Mouse (Mus musculus) adrenal gland, postnatal 10 days (tissue): ENCODE data around the gene Igfbpl1. TPM values are rescaled to one million over a fixed set of nuclear protein-coding genes. Genes with fewer than 3 reads are reported as not detected.

Experiments used
- DNase-seq: peaks from one replicate; pipeline ENCODE4 v3.0.0; 2021; ENCODE audit warnings: mixed read lengths
- total RNA-seq, 2 experiments: library from RNA; stranded (reverse); gene quantifications; 2 replicates each; pipeline ENCODE4 v1.2.3; 2021

Gene Igfbpl1
- total RNA-seq, 2 experiments from 2014 or later = 0.12 TPM; not detected in 1

DNA sequence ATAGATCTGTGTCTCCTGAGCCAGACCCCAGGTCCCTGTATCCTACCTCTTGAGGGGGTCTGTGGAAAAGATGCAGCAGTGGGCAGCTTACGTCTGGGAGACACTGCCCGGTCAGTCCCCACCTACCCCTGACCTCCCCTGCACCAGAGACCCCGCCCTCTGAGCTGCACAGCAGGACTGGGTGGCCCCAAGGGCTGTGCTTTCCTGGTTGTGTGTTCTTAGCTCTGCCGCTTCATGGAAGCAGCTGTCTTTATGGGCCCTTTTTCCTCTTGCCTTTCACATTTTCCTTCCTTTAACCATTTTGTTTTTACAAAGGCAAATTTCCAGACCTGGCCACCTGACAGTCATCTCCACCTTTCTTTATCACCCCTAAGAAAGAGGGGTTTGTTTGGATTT lies 56.1 kb downstream of the Igfbpl1 start:
- DNase-seq = no peak

DNA sequence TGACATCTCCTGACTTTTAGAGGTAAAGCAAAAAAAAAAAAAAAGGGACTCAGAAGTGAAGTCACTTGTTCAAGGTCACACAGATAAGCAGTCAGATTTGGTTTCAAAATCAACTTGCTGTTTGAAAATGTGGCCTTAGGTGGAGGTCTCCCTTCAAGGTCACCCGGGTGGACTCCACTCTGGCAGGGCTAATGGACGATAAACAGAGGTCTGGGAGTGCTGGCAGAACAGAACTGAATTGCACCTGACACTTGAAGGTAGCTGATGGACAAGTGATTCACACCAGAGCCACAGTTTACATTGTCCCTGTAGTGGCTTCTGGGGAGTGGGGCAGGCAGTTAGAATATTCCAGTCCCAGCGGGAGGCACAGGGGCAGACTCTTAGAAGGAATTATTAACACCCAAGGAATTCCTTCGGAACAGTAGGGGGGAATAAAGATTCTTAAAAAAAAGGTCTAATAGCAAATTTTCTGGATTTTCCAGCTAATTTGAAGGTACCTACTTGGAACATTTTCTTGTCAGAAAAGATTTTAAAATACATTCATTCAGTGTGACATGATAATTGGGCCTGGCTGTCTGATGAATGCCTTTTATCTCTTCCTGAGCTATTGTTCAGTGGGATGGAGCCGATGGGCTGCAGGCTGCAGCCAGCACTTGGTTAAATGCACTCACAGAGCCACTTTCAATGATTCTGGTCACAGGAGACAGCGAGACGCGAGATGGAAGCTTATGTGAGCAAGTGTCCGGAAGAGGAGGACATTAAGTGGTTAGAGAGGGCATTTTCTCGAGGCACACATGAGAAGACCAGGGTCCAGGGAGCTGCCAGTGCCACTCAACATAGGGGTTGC lies 56.7 kb downstream of the Igfbpl1 start:
- no peak for DNase-seq

DNA sequence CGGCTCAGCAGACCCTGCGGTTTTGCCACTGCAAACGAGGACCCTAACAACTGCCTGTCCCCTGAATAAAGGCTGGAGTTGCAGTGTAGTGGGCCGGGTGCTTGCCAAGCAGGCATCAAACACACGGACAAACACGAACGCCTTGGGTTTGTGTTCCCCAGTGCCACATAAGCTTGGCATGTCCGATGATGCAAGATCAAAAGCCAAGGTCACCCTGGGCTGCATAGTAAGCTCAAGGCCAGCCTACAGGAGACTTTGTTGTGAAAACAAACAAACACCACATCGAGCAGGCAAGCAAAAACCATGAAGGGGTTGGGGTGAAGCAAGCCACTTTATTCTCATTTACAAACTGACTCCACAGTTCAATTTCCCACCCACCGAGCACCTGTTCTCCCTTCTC lies 57.6 kb downstream of the Igfbpl1 start:
- peak; percentile 54 for DNase-seq

DNA sequence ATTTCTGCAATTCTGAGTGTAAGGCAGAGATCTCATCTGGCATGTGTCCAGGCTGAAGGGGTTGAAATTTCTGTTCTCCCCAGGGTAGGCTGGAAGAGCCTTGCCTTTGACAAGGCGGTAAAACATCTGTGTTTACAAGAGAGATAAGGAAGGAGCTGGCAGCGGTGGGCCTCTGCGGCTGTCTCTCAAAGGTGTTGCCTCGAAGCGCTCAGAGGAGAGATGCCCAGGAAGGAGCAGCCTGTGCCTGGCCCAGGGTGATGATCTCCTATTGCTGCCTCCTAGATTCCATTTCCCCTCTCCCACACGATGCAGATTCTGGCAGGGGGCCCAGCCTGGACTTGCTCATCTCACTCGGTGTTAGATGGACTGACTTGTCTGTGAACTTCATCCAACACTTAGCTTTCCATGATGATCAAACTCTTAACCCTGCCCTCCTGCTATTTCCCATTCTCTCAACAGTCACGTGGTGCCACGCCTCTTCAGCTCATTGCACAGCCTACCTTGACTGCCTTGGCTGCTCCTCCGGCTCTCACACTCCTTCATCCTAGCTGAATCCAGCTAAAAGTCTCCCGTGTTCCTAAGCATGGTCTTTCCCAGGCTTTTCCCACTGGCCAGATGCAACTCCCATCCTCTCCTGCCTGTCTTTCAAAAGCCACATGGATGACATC lies 58.7 kb downstream of the Igfbpl1 start:
- peak; percentile 53 for DNase-seq

DNA sequence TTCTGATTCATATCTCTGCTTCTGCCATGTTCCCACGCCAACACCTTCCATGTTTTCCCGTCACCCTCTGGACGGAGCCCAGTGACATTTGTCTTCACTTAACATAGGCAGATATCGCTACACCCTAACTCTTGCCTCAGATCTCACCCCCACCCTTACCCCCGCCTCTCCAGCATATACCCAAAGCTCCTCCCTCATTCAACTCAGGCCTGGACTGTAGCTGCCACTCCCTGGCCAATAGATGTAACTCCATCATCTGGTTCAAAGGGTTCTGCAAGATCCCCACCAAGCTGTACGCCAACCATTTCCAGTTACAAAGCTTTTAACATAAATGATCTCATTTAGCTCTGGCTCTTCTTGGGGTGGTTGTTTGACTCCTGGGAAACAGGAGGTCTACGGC lies 59.9 kb downstream of the Igfbpl1 start:
- no peak for DNase-seq

DNA sequence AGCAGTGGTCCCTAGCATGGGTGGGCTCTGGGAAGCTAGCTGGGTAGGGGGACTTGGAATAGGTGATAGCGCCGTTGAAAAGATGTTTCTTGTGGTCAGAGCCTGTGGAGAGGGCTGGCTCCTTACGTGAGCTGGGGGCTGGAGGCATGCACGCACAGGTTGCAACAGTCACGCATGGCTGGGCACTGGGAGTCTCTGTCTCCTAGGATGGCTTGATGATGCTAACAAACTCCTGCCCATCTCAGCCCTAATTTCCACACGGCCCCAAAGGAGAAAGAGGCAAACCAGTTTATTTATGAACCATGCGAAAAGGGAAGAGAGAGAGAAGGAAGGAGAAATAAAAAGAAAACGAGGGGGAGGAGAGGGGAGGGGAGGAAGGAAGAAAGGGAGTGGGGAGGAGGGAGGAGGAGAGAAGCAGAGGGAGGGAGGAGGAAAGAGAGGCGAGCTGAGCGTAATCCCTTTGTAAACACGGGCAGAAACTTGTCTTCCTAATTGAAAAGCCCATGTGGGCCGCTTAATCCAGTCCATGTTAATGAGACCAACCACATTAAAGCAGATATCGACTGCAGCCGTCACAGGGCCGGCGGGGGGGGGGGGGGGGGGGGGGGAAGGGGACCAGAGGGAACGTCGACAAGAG lies 61.0 kb downstream of the Igfbpl1 start:
- no peak for DNase-seq

DNA sequence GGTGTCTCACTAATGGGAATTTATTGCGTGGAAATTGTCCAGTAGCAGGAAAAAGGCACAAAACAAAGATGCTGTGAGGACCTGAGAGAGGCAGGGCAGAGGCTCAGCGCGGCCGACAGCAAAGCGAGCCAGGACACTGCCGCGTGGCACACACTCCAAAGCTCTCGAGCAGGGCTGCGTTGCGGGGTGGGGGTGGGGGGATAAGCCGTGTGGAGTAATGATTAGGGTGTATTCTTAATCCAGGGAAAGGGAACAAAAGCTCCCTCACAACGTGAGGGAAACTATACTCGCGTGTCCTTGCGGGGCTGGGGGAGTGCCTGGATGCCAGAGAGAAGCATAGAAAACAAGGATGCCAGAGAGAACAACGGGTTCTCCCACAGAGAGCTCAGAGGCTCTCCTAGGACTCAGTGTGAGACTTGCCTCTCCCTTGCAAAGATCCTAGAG lies 61.6 kb downstream of the Igfbpl1 start:
- no peak for DNase-seq

DNA sequence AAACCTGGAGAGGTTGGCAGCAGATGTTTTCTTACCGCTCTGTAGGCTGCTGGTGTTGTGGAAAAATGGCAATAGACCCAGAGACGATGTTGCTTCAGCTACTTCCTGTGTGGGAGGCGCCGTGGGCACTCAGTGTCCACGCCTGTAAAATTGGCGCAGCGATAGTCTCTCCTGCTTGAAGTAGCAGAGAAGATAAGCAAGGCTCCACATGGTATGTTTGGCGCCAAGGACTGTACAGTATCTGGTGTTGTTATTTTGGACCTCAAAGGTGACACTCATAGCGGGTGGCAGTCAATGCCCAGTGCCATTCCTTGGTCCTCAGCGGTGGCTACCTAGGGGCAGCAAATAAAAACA lies 62.6 kb downstream of the Igfbpl1 start:
- no peak for DNase-seq

DNA sequence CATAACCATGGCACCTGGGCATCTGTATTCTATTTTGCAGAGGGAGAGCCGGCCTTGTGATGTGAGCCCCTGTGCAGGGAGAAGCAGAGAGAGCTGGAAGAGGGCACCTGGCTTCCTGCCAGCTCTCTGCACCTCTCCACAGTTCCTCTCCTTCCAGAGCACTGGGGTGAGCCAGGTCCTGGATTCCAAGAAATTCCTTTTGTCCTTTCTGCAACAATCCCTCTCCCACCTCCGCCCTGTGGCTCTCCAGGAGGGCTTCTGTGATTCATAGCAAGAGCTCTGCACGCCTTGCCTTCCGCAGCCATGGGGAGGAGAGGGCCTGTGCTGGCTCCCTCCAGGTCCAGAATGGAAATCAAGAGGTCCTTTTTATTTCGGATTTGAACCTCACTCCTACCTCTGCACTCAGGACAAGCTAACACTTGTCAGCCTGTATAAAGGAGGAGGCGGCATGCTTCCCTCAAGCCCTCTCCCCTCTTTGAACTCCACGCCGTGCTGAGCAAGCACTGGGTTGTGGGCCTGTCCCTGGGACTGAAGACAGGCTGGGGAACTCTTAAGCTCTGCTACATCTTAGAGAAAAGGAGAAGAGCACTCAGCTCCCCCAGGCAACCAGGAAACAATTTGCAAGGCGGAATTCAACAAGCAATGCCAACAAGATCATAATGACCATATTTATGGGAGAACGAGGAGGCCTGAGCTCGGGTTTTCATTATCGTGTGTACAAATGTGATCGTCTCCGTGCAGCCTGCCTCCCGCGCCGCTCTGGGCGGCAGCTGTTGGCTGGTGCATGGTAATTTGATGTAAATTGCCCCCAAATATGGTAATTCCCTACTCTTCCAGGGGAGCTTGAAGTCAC lies 63.2 kb downstream of the Igfbpl1 start:
- DNase-seq = no peak

DNA sequence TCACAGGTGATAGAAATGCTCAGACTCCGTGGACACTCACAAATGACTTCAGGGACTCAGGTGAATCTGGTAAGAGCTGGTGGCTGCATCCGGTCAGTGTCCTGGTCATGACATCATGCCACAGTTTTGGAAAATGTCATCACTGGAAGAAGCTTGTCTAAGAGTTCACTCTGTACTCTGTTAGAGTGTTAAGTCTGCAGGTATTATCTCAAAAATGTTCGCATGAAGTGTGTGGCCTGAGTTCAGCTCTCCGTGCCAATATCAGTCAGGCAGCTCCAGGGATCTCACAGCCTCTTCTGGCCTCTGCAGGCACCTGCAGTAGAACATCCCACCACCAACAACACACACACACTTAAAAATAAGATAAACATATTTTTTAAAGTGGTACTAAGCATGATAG lies 64.1 kb downstream of the Igfbpl1 start:
- no peak for DNase-seq

Other genes starting within 250 kb of the Igfbpl1 start
- gene Aldh1b1, start 27.9 kb downstream of the Igfbpl1 start, total RNA-seq = 10 to 100 TPM; 22.1 to 28.1 TPM
- gene Stra6l, start 21.7 kb upstream of the Igfbpl1 start, total RNA-seq = 1 to 10 TPM; 4.8 to 8.1 TPM
- under 1 TPM; 0.06 to 0.09 TPM for gene Ccdc180, start 63.4 kb upstream of the Igfbpl1 start, total RNA-seq
- 10 to 100 TPM; 16.8 to 21.0 TPM for gene Tdrd7, start 138.4 kb upstream of the Igfbpl1 start, total RNA-seq
- 10 to 100 TPM in 1 of 2 experiments, 1 to 10 TPM in 1; 6.9 to 22.7 TPM for gene Tmod1, start 212.0 kb upstream of the Igfbpl1 start, total RNA-seq